Mouse (Mus musculus): ENCODE results near the gene Sod1. TPM values are rescaled to one million over a fixed set of nuclear protein-coding genes. Genes with fewer than 3 reads are reported as not detected.

The Sod1 gene
- total RNA-seq (2023): 100 to 1,000 TPM; 201 to 203 TPM

DNA sequence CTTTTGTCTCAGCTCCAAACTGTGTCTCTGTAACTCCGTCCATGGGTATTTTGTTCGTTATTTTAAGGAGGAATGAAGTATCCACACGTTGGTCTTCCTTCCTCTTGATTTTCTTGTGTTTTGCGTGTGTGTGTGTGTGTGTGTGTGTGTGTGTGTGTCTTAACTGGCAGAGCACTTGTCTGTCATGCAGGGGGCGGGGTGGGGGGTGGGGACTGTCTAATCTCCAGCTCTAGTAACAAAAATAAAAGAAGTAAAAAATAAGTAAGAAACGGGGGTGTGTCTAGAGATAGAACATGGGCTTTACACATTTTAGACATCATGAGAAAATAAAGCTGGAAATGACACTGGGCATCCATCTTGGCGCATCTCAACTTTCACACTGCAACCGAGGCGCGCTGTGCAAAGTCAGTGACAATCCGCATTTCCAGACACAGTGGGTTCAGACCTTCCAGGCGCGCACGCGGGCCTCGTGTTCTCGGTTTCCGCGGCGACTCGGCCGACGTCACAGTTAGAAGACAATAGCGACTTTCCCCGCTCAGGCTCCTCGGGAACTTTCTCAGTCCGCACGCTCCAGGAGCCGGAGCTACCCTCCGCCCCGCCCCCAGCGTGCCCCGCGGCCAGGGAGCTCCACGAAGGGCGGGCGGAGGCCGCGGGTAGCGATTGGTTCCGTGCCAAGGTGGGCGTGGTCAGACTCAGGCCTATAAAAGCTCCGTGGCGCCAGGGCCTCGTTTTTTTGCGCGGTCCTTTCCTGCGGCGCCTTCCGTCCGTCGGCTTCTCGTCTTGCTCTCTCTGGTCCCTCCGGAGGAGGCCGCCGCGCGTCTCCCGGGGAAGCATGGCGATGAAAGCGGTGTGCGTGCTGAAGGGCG, at the start of gene Sod1:
Gene Sod1, plus strand, starts transcription at position 729 of the 866 bp plus-strand sequence.

Other genes with a start within 250 kb of the Sod1 start
- gene Tiam1, start 77.0 kb upstream of the Sod1 start, total RNA-seq (2023): 1 to 10 TPM in 1 of 2 experiments, under 1 TPM in 1; 0.77 to 1.5 TPM
- gene Scaf4, start 63.7 kb downstream of the Sod1 start, total RNA-seq (2023): 100 to 1,000 TPM; 155 to 157 TPM
- gene Hunk, start 165.3 kb downstream of the Sod1 start, total RNA-seq (2023): not detected